Mouse (Mus musculus): ENCODE data around the gene Fscn2.
"Not testable (repeated sequence)": the region's sequence is repeated elsewhere in the genome, so short reads cannot be mapped to it uniquely, and the experiment has no call there.

The Fscn2 gene

DNA sequence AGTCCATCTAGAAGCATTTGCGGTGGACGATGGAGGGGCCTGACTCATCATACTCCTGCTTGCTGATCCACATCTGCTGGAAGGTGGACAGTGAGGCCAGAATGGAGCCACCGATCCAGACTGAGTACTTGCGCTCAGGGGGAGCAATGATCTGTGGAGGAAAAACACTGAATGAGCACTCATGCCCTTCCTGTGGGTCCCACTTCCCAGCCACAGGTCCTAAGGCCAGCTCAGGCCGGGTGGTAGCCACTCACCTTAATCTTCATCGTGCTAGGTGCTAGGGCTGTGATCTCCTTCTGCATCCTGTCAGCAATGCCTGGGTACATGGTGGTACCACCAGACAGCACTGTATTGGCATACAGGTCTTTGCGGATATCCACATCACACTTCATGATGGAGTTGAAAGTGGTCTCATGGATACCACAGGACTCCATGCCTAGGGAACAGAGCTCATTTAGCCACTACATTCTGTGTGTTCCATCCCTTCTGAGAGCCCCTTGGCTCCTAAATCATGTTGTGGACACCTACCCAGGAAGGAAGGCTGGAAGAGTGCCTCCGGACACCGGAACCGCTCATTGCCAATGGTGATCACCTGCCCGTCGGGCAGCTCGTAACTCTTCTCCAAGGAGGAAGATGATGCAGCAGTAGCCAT, 14.8 kb upstream of the Fscn2 start:
- DNase-seq (ENCODE audit: low spot score): not testable (repeated sequence)

DNA sequence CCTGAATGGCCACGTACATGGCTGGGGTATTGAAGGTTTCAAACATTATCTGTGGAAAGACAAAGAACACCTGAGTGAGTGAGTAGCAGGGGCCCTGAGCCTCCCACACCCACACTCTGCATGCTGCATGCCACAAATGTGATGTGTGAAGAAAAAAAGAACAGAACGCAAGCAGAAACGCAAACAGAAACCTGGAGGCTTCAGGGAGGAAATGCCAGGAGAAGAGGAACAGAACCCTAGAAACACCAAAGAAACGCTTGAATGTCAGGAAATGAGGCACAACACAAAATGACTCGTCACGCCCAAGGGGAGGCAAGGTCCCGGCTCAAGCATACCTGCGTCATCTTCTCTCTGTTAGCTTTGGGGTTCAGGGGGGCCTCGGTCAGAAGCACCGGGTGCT, 14.0 kb upstream of the Fscn2 start:
- no peak for DNase-seq (ENCODE audit: low spot score)

DNA sequence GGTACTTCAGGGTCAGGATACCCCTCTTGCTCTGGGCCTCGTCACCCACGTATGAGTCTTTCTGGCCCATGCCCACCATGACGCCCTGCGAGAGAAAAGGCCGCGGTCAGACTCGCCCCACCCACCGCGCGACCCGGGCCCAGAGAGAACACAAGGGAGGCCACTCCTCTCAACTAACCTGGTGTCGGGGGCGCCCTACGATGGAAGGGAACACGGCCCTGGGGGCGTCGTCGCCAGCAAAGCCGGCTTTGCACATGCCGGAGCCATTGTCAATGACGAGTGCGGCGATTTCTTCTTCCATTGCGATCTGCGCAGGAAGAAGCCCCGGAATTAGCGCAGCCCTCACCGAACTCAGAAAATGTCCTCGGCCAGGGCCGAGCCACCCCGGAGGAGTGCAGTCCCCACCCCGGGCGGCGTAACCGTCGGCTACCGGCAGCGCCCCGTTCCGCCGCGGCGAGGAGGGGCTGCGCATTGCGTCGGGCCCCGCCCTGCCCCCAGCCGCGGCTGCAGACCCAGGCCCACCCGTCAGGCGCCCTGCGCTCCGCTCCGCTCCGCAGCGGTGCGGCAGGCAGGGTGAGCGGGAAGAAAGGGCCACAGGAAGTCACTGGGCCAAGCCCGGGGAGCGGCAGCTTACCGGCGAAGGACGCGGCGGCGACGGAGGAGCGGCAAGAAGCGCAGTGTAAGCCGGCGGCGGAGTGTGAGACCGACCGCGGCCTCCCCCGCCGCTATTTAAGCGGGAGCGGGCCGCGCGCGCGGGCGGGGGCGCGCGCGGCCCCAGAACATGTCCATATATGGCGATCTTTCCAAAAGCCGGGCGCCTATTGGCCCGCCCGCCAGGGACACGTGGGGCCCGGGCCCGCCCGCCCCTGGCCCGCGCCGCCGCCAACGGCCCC, 13.3 kb upstream of the Fscn2 start, which contains the start of gene Actg1:
Actg1 (minus strand) TSS at position 752 of the 893 bp plus-strand sequence.
- peak; percentile 93 for DNase-seq (ENCODE audit: low spot score)

DNA sequence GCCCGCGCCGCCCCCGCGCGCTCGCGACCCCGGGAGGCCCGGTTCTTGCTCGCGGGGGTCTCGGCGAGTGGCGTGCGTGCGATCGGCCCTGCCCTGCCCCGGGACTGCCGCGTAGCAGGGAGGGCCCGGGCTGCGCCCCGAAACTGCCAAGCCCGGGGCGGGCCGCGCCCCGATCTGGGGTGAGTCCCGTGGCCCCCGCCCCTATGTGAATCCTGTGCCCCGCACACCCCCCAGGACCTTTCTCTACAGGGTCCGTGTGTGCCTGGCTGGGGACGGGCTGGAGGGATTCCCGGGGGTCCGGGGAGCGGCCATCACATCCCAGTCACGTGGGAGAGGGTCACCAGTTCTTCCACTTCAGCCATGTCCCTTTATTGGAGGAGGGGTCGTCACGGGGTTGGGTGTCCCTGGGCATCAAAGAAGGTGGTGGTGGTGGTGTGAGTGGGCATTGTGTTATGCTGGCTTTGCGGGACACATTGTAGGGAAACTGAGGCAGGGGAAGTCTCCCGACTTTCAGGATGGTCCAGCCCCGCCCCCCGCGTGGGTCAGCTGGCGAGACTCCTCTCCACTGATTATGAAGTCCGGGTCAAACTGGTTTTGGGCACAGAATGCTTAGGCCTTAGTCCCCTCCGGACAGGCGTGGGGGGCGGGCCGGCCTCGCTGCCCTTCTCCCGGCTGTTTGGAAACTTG, 12.5 kb upstream of the Fscn2 start:
- peak; percentile 86 for DNase-seq (ENCODE audit: low spot score)

DNA sequence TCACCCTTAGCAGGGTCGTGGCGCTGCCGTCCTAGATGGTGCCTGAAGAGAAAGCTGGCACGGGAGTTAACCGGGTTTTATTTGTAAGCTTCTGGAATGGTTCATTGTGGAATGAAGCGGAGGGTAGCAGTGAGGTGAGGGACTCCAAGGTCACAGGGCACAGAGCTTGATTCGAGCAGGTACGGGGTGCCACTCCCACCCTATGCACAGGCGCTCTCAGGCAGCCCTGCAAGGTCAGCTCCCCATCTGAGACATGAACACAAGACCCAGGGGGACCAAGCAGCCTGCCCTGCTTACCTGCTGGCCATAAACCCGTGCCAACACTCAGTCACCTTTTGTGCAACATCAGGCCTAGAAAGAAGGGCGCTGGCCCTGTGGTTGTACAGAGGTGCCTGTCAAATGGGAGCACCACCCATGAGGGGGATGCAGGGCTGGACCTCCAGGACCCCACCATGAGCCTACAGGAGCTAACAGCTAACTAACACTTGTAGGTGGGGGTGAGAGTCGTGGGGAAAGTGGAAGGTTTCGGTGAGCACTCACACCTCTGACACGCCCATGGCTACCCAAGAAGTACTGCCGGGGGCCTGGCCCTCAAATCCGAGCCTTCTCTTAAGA, 11.9 kb upstream of the Fscn2 start:
- DNase-seq (ENCODE audit: low spot score): no peak

DNA sequence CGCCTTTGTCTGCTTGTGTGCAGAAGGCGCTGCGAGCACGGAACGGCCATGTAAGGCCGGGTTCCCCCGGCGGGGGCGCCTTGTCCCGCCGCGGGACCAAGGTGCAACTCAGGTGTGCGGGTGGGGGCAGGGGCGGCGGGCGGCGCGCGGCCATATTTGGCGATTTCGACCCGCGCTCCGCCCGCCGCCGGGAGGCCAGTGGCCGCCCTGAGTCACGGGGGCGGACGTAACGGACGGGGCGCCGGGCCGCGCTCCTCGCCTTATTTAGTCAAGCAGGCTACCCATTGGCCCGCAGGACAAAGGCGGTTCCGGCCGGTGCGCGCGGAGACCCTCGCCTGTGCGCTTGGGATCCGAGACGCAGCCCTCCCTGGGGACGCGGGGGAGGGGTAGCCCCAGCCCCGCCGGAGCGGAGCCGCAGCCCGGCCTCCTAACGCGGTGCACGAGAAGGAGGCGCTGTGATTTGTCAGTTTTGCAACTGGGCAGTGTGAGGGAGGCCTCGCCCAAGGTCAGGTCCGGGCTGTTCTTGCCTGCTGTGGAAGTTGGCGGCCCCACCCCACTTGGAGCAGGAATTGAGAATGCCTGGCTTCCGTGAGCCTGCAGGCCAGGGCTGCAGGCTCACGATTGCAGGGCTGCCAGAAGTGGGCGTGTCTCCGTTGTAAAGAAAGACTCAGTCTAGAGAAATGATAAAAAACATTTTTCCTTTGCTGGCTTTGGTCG, 11.2 kb upstream of the Fscn2 start:
- DNase-seq (ENCODE audit: low spot score): peak; percentile 96

DNA sequence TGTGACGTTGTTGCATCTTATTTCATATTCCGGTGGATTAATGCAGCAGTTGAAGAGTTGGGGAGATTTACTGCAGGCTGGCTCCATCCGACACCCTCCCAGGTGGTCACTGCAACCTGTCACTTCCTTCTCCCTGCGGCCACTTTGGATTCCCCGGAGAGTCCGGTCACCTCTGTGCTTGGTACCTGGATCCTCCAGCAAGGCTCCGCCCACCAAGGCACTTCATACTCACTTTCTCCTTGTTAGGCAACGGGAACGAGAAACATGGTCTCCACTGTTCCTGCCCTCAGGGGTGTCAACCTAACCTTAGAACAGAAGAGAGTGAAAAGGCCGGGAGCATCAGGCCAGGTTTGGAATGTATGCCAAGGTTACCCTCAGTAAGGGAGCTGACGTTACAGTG, 10.6 kb upstream of the Fscn2 start:
- DNase-seq (ENCODE audit: low spot score): peak; percentile 55

DNA sequence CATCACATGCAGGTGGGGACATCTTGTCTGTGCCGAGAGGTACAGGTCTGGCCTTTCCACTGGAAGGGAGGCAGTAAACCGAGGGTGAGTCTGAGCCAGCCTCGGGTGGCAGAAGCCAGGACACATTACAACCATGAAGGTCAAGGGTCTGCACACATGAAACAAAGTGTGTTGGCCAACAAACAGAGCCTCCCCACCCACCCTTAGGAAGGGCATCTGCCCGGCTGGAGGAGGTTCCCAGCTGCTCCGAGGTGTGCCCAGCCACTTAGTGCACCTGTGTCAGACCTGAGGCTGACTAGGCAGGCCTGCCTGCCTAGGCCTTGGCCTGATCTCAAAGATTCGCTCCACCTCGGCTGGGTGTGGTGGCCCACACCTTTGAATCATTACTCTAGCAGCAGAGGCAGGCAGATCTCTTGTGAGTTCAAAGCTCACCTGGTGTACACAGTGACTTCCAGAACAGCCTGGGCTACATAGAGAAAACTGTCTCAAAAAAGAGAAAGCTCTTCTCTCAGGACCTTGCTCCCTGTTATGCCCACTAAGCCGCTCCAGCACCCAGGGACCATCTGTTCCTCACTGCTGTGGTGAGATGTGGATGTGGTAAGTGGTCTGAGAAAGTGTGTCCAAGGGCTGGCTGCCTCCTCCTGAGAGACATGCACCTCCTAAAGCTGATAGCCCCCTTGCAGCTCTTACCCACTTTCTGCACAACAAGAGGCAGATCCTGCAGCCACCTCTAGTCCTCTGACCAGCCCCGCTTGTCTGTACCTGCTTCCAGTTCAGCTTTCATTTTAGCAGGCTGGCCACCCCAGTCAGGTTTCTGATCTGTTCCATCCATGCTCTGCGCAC, 9.9 kb upstream of the Fscn2 start:
- no peak for DNase-seq (ENCODE audit: low spot score)

DNA sequence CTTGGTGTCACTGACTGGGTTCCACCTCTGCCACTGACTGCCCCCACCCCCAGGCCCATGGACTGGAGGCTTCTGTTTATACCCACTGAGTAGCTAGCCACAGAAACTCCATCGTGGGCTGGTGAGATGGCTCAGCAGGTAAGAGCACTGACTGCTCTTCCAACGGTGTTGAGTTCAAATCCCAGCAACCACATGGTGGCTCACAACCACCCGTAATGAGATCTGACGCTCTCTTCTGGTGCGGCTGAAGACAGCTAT, 9.3 kb upstream of the Fscn2 start:
- DNase-seq (ENCODE audit: low spot score): not testable (repeated sequence)

DNA sequence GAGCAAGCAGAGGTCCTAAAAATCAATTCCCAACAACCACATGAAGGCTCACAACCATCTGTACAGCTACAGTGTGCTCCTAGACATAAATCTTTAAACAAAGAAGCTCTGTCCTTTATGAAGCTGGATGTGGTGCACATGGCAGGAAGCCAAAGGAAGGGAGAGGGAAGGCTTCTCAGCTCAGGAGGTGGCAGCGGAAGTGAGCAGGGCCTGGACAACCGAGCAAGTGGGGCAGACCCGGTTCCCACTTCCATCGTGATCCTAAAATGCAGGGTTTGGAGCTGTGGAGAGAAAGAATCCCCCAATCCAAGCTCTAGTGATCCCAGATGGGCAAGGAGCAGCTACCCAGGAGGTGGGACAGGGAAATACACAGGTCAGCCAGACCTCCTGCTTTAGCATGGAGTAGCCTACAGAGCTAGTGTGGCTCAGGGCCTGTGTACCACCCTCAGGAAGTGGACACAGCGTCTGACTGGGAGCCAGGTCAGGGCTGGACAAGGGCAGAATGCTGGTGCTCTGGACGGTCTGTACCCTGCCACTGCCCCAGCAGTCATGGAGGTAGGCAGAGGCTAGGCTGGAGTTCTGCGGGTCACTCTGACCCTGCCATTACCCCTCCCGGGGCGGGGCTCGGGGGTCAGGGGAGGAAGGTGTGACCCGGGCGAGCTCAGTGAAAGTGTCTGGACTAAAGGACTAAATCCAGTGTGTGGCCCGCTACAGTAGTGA, 8.6 kb upstream of the Fscn2 start:
- DNase-seq (ENCODE audit: low spot score): no peak

DNA sequence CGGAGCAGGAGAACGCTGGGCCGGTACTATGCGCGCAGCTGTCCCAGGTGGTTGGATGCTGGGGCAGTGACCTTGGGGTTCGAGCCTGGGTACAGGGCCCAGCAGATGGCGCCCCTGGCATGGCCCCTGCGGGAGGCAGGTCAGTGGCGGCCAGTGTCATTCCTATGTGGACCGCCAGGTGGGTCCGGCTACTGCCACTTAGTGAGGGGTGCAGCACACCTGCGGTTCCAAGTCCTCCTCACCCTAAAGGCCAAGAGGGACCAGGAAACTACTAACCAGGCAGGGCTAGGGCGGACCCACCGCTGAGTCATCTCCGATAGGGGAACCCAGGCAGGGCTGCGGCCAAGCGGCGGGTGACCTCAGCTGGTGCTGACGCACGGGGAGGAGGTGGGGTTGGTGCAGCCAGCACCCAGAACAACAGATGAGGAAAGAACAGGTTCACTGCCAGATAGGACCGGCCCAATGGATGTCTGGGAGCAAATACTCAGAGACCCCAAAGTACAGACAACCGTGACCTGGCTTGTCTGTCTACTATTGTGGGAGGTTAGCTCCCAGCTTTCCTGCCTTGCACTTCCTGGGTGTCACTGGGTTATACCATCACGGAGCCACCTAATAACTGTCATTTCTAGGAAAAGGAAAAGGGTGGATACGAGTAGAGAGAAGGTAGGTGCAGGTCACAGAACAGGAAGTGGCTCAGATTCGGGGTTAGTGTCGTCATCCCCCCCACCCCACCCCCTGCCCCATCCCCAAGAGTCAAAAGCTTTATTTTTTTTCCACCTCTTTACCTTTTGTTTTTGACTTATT, 7.6 kb upstream of the Fscn2 start:
- DNase-seq (ENCODE audit: low spot score): peak; percentile 73

DNA sequence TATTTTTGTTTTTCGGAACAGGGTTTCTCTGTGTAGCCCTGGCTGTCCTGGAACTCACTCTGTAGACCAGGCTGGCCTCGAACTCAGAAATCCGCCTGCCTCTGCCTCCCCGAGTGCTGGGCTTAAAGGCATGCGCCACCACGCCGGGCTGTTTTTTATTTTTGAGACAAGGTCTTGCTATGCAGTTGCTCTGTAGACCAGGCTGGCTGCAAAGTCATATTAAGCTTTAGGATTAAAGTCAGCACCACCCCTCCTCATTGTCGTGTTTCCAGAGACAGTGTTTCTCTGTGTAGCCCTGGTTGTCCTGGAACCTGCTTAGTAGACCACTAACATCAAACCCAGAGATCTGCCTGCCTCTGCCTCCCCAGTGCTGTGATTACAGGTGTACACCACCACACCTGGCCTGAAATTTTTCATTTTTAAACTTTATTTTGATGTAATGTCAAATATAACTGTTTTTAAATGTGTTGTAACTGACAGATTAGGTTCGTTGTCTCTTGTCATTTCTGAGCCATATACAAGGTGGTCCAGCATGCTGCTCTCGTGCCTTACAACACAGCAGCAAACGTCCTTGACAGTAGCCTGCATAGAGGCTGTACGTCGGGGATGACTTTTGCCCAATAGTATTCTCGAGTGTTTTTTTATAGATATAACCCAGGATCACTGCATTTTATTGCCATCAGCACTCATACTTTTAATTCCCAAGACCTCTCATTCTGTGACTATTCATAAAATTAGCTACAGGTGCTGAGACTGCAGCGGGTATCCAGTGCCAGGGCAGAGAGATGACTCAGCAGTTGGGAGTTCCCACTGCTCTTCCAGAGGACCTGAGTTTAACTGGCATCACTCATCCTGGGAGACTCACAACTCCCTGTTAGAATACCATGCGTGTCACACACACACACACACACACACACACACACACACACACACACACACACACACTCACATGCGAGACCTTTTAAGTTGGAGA, 6.7 kb upstream of the Fscn2 start:
- DNase-seq (ENCODE audit: low spot score): no peak

DNA sequence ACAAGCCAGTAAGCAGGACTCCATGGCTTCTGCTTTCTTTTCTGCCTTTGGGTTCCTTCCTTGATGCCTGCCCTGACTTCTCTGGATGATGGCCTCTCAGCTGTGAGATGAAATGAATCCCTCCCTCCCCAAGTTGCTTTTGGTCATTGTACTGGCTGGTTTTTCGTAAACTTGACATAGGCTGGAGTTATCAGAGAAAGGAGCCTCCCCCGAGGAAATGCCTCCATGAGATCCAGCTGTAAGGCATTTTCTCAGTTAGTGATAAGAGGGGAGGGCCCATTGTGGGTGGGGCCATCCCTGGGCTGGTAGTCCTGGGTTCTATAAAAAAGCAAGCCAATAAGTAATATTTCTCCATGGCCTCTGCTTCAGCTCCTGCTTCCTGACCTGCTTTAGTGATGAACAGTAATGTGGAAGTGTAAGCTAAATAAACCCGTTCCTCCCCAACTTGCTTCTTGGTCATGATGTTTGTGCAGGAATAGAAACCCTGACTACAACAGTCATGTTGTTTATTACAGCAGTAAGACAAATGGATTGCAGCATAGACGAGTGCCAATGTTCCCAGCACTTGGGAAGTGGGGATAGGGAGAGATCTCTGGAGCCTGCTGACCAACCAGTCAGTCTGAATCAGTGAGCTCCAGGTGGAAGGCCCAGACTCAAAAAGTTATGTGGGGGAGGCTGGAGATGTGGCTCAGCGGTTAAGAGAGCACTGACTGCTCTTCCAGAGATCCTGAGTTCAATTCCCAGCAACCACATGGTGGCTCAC, 5.9 kb upstream of the Fscn2 start:
- DNase-seq (ENCODE audit: low spot score): no peak

DNA sequence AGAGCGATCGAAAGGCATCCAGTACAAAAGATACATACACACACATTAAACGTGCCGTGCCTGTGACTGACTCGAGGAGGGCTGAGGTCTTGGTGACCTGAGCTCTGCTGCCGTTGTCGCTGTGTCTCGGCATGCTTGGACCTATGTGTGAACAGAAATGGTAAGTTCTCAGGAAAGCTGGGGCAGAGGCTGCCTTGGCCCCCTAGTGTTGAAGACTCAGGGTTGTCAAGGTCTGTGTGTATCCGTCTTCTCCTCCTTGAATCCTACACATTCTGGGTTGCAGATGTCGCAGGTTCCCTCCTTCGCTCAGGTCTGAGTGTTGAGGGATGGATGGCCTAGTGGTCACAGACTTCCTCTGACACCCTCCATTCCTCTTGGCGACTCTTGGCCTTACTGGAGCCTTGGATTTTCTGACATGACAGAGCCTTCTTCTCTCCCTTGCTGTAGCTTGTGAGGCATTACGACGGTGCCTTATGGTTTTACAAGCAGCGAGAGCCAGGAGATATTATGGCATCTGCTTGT, 5.0 kb upstream of the Fscn2 start:
- no peak for DNase-seq (ENCODE audit: low spot score)

DNA sequence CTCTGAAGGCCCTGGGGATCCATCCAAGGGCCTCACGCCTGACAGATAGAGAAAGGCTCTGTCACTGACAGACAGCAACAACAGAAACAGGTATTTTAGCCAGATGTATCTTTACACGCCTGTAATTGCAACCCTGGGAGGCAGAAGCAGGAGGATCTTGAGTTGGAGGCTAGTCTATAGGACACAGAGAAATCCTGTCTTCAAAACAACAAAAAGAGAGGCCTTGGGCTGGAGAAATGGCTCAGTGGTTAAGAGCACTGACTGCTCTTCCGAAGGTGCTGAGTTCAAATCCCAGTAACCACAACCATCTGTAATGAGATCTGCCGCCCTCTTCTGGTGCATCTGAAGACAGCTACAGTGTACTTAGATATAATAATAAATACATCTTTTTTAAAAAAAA, 4.4 kb upstream of the Fscn2 start:
- no peak for DNase-seq (ENCODE audit: low spot score)

DNA sequence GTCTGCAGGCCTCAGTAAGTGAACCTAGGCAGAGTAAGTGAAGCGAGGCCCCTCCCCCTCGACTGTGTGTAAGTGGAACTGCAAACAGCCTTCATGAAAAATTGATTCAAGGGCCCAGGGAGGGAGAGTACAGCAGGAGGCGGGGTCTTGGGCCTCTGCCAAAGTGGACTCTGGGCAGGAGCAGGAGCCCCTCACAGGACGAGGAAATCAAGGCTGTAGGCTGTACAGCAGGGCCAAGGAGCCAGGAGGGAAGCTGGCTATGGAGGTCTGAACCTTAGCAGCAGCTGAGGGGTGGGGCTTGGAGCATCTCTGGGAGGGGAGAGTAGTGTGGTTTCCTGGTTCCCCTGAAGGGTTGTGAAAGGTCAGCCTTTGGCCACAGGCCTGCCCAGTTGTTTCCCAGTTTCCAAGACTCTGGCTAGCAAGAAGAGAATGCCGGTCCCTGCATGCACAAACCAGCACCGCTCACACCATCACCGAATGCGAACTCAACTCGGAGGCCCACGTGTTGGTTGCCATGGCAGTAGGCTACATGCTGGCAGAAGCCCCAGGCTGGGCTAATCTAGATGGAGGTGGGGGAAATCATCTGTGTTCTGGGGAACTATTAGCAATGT, 3.4 kb upstream of the Fscn2 start:
- peak; percentile 75 for DNase-seq (ENCODE audit: low spot score)

DNA sequence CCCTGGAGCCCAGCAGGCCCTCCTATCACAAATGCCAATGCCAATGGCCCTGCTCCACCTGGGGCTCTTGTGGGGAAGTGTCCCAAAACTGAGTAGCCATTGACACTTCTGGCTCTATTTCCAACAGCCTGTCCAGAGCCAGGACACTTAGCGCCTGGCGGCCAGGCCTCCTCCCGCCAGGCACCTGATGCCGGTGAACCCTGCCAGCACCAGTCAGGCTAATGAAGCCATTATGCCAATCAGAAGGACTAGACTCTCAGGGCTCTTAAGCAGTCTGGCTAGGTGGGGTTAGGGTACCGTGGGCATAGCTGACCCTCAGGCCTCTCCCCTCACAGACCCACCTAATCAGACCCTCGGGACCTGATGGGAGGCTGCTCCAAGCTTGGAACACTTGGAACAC, 1.9 kb upstream of the Fscn2 start:
- no peak for DNase-seq (ENCODE audit: low spot score)
